ENCODE assay signal across 30 mouse cellular contexts in the genomic region with DNA sequence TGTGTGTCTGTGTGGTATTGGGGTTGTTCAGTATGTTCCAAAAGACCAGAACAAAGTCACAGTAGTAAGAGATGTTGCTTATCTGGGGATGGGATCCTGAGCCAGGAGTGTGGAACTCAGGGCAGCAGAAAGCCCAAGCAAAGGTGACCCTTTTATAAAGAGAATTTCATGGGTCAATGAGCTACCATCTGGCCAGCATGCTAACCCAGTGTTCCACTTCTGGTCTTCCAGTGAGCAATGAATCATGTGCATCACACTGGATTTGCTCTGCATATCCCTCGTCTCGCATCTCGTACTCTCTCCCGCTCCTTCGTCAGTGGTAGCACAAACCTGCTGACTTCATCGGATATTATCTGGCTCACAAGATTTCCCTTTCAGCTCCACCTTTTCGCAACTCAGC.
DNase-seq lines count a peak whose midpoint lies in the region; ATAC-seq and TF ChIP-seq lines count a peak whose summit lies in the region.
"Had no signal": no experiment of that assay in that cellular context is flagged by ENCODE, and none has a peak within 500 bp of the region (broad histone marks: within the 10 kb centered on the region; RNA-seq: fewer than 3 reads in every experiment).

No protein-coding gene starts in this region.

- WGBS in midbrain, postnatal 0 days = 73% methylated on average over 7 of the region's 7 CpGs
- WGBS in midbrain, embryonic 10.5 days = 69% methylated on average over 7 of the region's 7 CpGs

- peak; percentile 1 to 3 for DNase-seq in cerebellum, postnatal 14 days
- no peak for DNase-seq in cerebellum, adult 18-20 months
- DNase-seq in midbrain, postnatal 0 days (ENCODE audit: low spot score) = peak; percentile 9
- DNase-seq in midbrain, embryonic 10.5 days (ENCODE audit: low spot score) = no peak
- DNase-seq in embryo, embryonic 11.5 days (ENCODE audit: low read depth, low spot score) = peak; percentile 3
- no peak for DNase-seq in kidney, postnatal 14 days
- DNase-seq in heart, adult 11 months = no peak
- DNase-seq: adrenal gland, postnatal 10 days; cerebellum, adult 11-12 months; cerebellum, postnatal 25 days; gastrocnemius, adult 2 months; gastrocnemius, postnatal 36 days; heart, postnatal 10 days; kidney, adult 18-20 months; kidney, postnatal 4 days; lung, postnatal 36 days; thymus, adult 2 months; thymus, postnatal 36 days had no signal

- H3K36me3 ChIP-seq in midbrain, postnatal 0 days (ENCODE audit: insufficient read depth, low read length) = no peaks in the 10 kb centered on the region
- H3K36me3 ChIP-seq in midbrain, embryonic 10.5 days = no peaks in the 10 kb centered on the region
- H3K36me3 ChIP-seq: embryonic facial prominence, embryonic 10.5 days; embryonic facial prominence, embryonic 15.5 days; G1E; heart, embryonic 13.5 days; kidney, embryonic 15.5 days; limb, embryonic 13.5 days; lung, embryonic 15.5 days; midbrain, embryonic 13.5 days had no signal

- H3K27me3 ChIP-seq in midbrain, postnatal 0 days (ENCODE audit: insufficient read depth, low read length) = no peaks in the 10 kb centered on the region
- H3K27me3 ChIP-seq in midbrain, embryonic 10.5 days (ENCODE audit: low read depth, poor library complexity, severe bottlenecking) = no peaks in the 10 kb centered on the region
- H3K27me3 ChIP-seq: embryonic facial prominence, embryonic 15.5 days; heart, embryonic 13.5 days; kidney, embryonic 15.5 days; limb, embryonic 13.5 days; lung, embryonic 15.5 days; midbrain, embryonic 13.5 days; Patski had no signal

- H3K4me1 ChIP-seq in midbrain, postnatal 0 days (ENCODE audit: insufficient read depth, low read length) = no peaks in the 10 kb centered on the region
- 0 out of 2 replicates have a peak, but pooled peaks cover 4% of the 10 kb centered on the region for H3K4me1 ChIP-seq in midbrain, embryonic 10.5 days
- H3K4me1 ChIP-seq: embryonic facial prominence, embryonic 15.5 days; heart, embryonic 13.5 days; kidney, embryonic 15.5 days; limb, embryonic 13.5 days; lung, embryonic 15.5 days; midbrain, embryonic 13.5 days had no signal

- no peak overlapping the region for H3K4me2 ChIP-seq in midbrain, postnatal 0 days (ENCODE audit: low read depth, low read length, poor library complexity, severe bottlenecking)
- H3K4me2 ChIP-seq: embryonic facial prominence, embryonic 15.5 days; heart, embryonic 13.5 days; kidney, embryonic 15.5 days; limb, embryonic 13.5 days; liver, embryonic 11.5 days; lung, embryonic 15.5 days; midbrain, embryonic 13.5 days had no signal

- no peak overlapping the region for H3K4me3 ChIP-seq in midbrain, postnatal 0 days (ENCODE audit: low read depth, low read length)
- no peak overlapping the region for H3K4me3 ChIP-seq in midbrain, embryonic 10.5 days
- H3K4me3 ChIP-seq: embryonic facial prominence, embryonic 10.5 days; embryonic facial prominence, embryonic 15.5 days; gastrocnemius, adult 2 months; heart, embryonic 13.5 days; kidney, embryonic 15.5 days; limb, embryonic 13.5 days; lung, embryonic 15.5 days; midbrain, embryonic 13.5 days had no signal

- no peak overlapping the region for H3K27ac ChIP-seq in midbrain, postnatal 0 days (ENCODE audit: low read depth, low read length)
- no peak overlapping the region for H3K27ac ChIP-seq in midbrain, embryonic 10.5 days (replicated peaks)
- H3K27ac ChIP-seq: embryonic facial prominence, embryonic 10.5 days; embryonic facial prominence, embryonic 15.5 days; gastrocnemius, adult 2 months; heart, embryonic 13.5 days; kidney, embryonic 15.5 days; limb, embryonic 13.5 days; lung, embryonic 15.5 days; midbrain, embryonic 13.5 days had no signal

- no peak overlapping the region for H3K9ac ChIP-seq in midbrain, postnatal 0 days (replicated peaks; ENCODE audit: low read length, poor library complexity, severe bottlenecking)
- H3K9ac ChIP-seq: embryonic facial prominence, embryonic 15.5 days; heart, embryonic 13.5 days; kidney, embryonic 15.5 days; limb, embryonic 13.5 days; lung, embryonic 15.5 days; midbrain, embryonic 13.5 days had no signal

- TF ChIP-seq CTCF in midbrain, postnatal 0 days (IDR thresholded peaks at IDR 0.05) = no peak

- H3K9me3 ChIP-seq in midbrain, postnatal 0 days (ENCODE audit: low read length) = no peaks in the 10 kb centered on the region
- no peaks in the 10 kb centered on the region for H3K9me3 ChIP-seq in midbrain, embryonic 10.5 days (replicated peaks)
- H3K9me3 ChIP-seq: embryonic facial prominence, embryonic 10.5 days; embryonic facial prominence, embryonic 15.5 days; heart, embryonic 13.5 days; kidney, embryonic 15.5 days; limb, embryonic 13.5 days; lung, embryonic 15.5 days; midbrain, embryonic 13.5 days had no signal

- ATAC-seq in midbrain, postnatal 0 days (ENCODE audit: low FRiP score) = no peak
- ATAC-seq: forebrain, embryonic 14.5 days; inflammation-experienced regulatory T-cells, adult 6 months; midbrain, embryonic 13.5 days; Patski had no signal

Comparison
In these comparisons a context has a peak if more than half of its experiments do, and no peak if none do; other contexts are left out.
1. DNase-seq: peak in cerebellum, postnatal 14 days (2 of 2), midbrain, postnatal 0 days (single experiment) and embryo, embryonic 11.5 days (single experiment); none in cerebellum, adult 18-20 months (0 of 2), midbrain, embryonic 10.5 days (single experiment), kidney, postnatal 14 days (single experiment) and heart, adult 11 months (single experiment).